In the genomic region with DNA sequence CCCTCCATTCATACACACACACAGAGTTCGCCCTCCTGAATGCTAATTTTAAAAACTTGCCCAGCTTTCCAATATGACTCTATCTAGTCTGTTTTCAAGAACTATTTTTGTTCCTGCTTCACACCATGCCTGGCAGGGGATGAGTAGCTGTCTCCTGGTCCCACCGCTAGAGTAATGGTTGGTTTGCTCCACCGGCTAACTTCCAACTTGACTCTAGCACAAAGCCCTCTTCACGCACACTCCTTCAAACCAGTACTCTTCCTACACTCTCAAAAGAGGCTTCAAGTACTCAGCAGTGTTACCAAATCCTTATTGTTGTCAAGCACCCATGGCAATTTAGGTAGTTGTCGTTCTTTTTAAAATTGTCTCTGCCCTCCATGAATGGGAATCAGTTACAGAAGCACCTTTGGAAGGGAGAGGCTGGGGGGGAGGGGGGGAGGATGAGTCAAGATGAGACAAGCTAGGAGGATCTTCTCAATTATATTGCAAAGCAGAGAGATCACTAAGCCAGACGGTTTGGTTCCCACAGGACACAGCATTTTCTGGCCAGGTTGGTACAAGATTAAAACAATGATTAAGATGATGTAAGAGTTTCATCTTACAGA, we compare ENCODE assay signal across 8 mouse cellular contexts. TPM values are rescaled to one million over a fixed set of nuclear protein-coding genes. Genes with fewer than 3 reads are reported as not detected.
DNase-seq lines count a peak whose midpoint lies in the region; ATAC-seq and TF ChIP-seq lines count a peak whose summit lies in the region.

No protein-coding gene starts in this region.

- intact Hi-C loops in heart, postnatal 25 days (cut with DNase I) = loop anchor here (10.0 kb wide), 2 partner anchors 298 to 532 kb away; a partner anchor contains a TSS

- peaks cover 3% of the 10 kb centered on the region; the same call in 1 of the 2 replicates for H3K27me3 ChIP-seq in heart, embryonic 16.5 days (ENCODE audit: control insufficient read depth, insufficient read depth, low read length)
- no peaks in the 10 kb centered on the region for H3K27me3 ChIP-seq in hindbrain, embryonic 11.5 days (ENCODE audit: control insufficient read depth, insufficient read depth, low read length)

- no peaks in the 10 kb centered on the region for H3K9me3 ChIP-seq in heart, embryonic 16.5 days (replicated peaks; ENCODE audit: control insufficient read depth, low read length)
- H3K9me3 ChIP-seq in hindbrain, embryonic 11.5 days (ENCODE audit: control insufficient read depth, low read length) = no peaks in the 10 kb centered on the region

- peak overlapping the region; percentile 84 for H3K4me3 ChIP-seq in heart, embryonic 16.5 days (ENCODE audit: low read length)
- peak overlapping the region; percentile 67 for H3K4me3 ChIP-seq in bone marrow, adult 2 months (replicated peaks; ENCODE audit: control insufficient read depth, low read depth, low read length)
- peak overlapping the region; percentile 91 for H3K4me3 ChIP-seq in hindbrain, embryonic 11.5 days (ENCODE audit: low read depth, low read length)

- 69% methylated on average over 6 of the region's 6 CpGs for WGBS in heart, embryonic 16.5 days
- WGBS in bone marrow, adult 2 months = 75% methylated on average over 6 of the region's 6 CpGs
- 38% methylated on average over 6 of the region's 6 CpGs for WGBS in hindbrain, embryonic 11.5 days

- H3K36me3 ChIP-seq in heart, embryonic 16.5 days (ENCODE audit: control insufficient read depth, insufficient read depth) = no peaks in the 10 kb centered on the region
- no peaks in the 10 kb centered on the region for H3K36me3 ChIP-seq in hindbrain, embryonic 11.5 days (ENCODE audit: control insufficient read depth, insufficient read depth, low read length)

- no peak overlapping the region for H3K27ac ChIP-seq in heart, embryonic 16.5 days (ENCODE audit: low read length)
- no peak overlapping the region; the same call in 1 of the 2 replicates for H3K27ac ChIP-seq in bone marrow, adult 2 months (ENCODE audit: control insufficient read depth, insufficient read depth, low read depth, low read length, poor library complexity)
- no peak overlapping the region for H3K27ac ChIP-seq in hindbrain, embryonic 11.5 days (ENCODE audit: low read depth, low read length)

- no peak for DNase-seq in heart, postnatal 25 days (ENCODE audit: low spot score)
- DNase-seq in hindbrain, embryonic 11.5 days (ENCODE audit: low spot score) = no peak
- DNase-seq in lung, postnatal 36 days = peak; percentile 56
- DNase-seq in ovary, postnatal 36 days (ENCODE audit: low spot score) = no peak
- DNase-seq in embryo, embryonic 10 days (ENCODE audit: low spot score) = no peak
- no peak for DNase-seq in kidney, postnatal 25 days

- ATAC-seq in heart, embryonic 16.5 days (replicated peaks; ENCODE audit: extremely low read depth, insufficient read depth, low FRiP score) = no peak
- no peak for ATAC-seq in hindbrain, embryonic 11.5 days (ENCODE audit: low FRiP score)

- peak overlapping the region; percentile 93 for H3K4me2 ChIP-seq in heart, embryonic 16.5 days (ENCODE audit: low read depth, low read length)
- H3K4me2 ChIP-seq in hindbrain, embryonic 11.5 days (replicated peaks; ENCODE audit: low read depth, low read length) = peak overlapping the region; percentile 74

- no peak for TF ChIP-seq CTCF in bone marrow, adult 2 months (IDR thresholded peaks at IDR 0.05; ENCODE audit: control insufficient read depth, insufficient read depth, low read length)

- no peak overlapping the region for H3K9ac ChIP-seq in heart, embryonic 16.5 days (ENCODE audit: low read length)
- peak overlapping the region; percentile 27 for H3K9ac ChIP-seq in hindbrain, embryonic 11.5 days (ENCODE audit: low read depth, low read length)

- no peak for TF ChIP-seq POLR2A in bone marrow, adult 2 months (IDR thresholded peaks at IDR 0.05; ENCODE audit: borderline replicate concordance, control insufficient read depth, low read depth, low read length)

- peaks cover 13% of the 10 kb centered on the region for H3K4me1 ChIP-seq in heart, embryonic 16.5 days (ENCODE audit: control insufficient read depth, insufficient read depth, low read length)
- no peaks in the 10 kb centered on the region for H3K4me1 ChIP-seq in bone marrow, adult 2 months (ENCODE audit: control insufficient read depth, insufficient read depth, low read length)
- H3K4me1 ChIP-seq in hindbrain, embryonic 11.5 days (replicated peaks; ENCODE audit: control insufficient read depth, insufficient read depth, low read length) = peaks cover 9% of the 10 kb centered on the region; the same call in 1 of the 2 replicates

RNA-seq across cellular contexts. Expression of a gene that starts 2.6 kb away (rescaled TPM):
- polyA plus RNA-seq in heart, embryonic 16.5 days (2015; fragmentation: Nextera tagmentation; extraction: Ambion mirVana) = 2.7 and 3.3 TPM in 2 replicates
- total RNA-seq in heart, postnatal 25 days (2021) = 10 to 100 TPM in 1 of 2 experiments, 1 to 10 TPM in 1; 8.6 to 10.7 TPM
- 13.2 and 26.2 TPM in 2 replicates for polyA plus RNA-seq in bone marrow, adult 2 months (2011; ENCODE audit: insufficient read depth, insufficient read length, low replicate concordance, missing spikeins)
- polyA plus RNA-seq in hindbrain, embryonic 11.5 days (2014; fragmentation: Nextera tagmentation; extraction: Ambion mirVana) = 9.6 and 11.9 TPM in 2 replicates
